In genomic region chr8:13757805-13758727, GRCm38 (mm10) we compare ENCODE assay signal across 9 mouse cellular contexts. TPM values are rescaled to one million over a fixed set of nuclear protein-coding genes. Genes with fewer than 3 reads are reported as not detected.
DNase-seq lines count a peak whose midpoint lies in the region; ATAC-seq lines count a peak whose summit lies in the region.
"Had no signal": no experiment of that assay in that cellular context is flagged by ENCODE, and none has a peak within 500 bp of the region (broad histone marks: within the 10 kb centered on the region; RNA-seq: fewer than 3 reads in every experiment).

No protein-coding gene starts in this region.

- H3K4me1 ChIP-seq in liver, embryonic 11.5 days (replicated peaks; ENCODE audit: control insufficient read depth, insufficient read depth, low read length), result peaks cover 13% of the 10 kb centered on the region

- no peaks in the 10 kb centered on the region for H3K27me3 ChIP-seq in liver, embryonic 11.5 days (replicated peaks; ENCODE audit: control insufficient read depth, insufficient read depth, low read length)

- WGBS in liver, embryonic 11.5 days, result 1% methylated on average over 36 of the region's 38 CpGs

- DNase-seq in urinary bladder, postnatal 36 days (ENCODE audit: low spot score in 2 of 2), result peak; percentile 20 to 24
- DNase-seq in urinary bladder, postnatal 10 days (ENCODE audit: low spot score), result no peak
- peak; percentile 18 to 53 for DNase-seq in cerebellum, postnatal 25 days
- DNase-seq in heart, adult 8-10 months (ENCODE audit: low spot score), result peak; percentile 46
- peak; percentile 26 to 37 for DNase-seq in kidney, adult 8-10 months
- DNase-seq in liver, embryonic 11.5 days (ENCODE audit: low spot score), result peak; percentile 46
- peak; percentile 14 to 18 for DNase-seq in monocyte, adult 2 months (ENCODE audit: low read depth in 1 of 2, low spot score in 2 of 2)
- DNase-seq in thymus, postnatal 0 days (ENCODE audit: low spot score), result peak; percentile 65

- peak overlapping the region; percentile 98 for H3K4me3 ChIP-seq in liver, embryonic 11.5 days (ENCODE audit: low read depth, low read length)

- H3K36me3 ChIP-seq in liver, embryonic 11.5 days (ENCODE audit: control insufficient read depth, insufficient read depth, low read length), result peaks cover 10% of the 10 kb centered on the region; the same call in 1 of the 2 replicates

- peak overlapping the region; percentile 76 for H3K4me2 ChIP-seq in liver, embryonic 11.5 days

- H3K9me3 ChIP-seq in liver, embryonic 11.5 days (ENCODE audit: control insufficient read depth, low read length), result no peaks in the 10 kb centered on the region

- peak overlapping the region; percentile 94 for H3K9ac ChIP-seq in liver, embryonic 11.5 days (ENCODE audit: low read depth, low read length)

- peak overlapping the region; percentile 82 for H3K27ac ChIP-seq in liver, embryonic 11.5 days (ENCODE audit: low read depth, low read length)

- ATAC-seq in liver, embryonic 11.5 days (replicated peaks; ENCODE audit: low FRiP score), result peak; percentile 62

RNA-seq across cellular contexts. Expression of gene Cdc16, which starts 0.6 kb away (rescaled TPM):
- 10 to 100 TPM; 29.5 to 31.1 (median 29.9) TPM for total RNA-seq in heart, adult 8-10 months (2022)
- polyA plus RNA-seq in liver, embryonic 11.5 days (2014; fragmentation: Nextera tagmentation; extraction: Ambion mirVana), result 128 and 145 TPM in 2 replicates
- 101 and 102 TPM in 2 replicates for polyA plus RNA-seq in thymus, postnatal 0 days (2015; fragmentation: Nextera tagmentation; extraction: Ambion mirVana)

RNA-seq across cellular contexts. Expression of gene Upf3a, which starts 27.3 kb away (rescaled TPM):
- total RNA-seq in heart, adult 8-10 months (2022), result 1 to 10 TPM; 7.3 to 8.8 (median 8.0) TPM
- polyA plus RNA-seq in liver, embryonic 11.5 days (2014; fragmentation: Nextera tagmentation; extraction: Ambion mirVana), result 31.7 and 32.3 TPM in 2 replicates
- polyA plus RNA-seq in thymus, postnatal 0 days (2015; fragmentation: Nextera tagmentation; extraction: Ambion mirVana), result 37.6 and 45.9 TPM in 2 replicates

RNA-seq across cellular contexts. Expression of gene Cfap97d2, which starts 52.4 kb away (rescaled TPM):
- not detected for total RNA-seq in heart, adult 8-10 months (2022)
- 0.19 TPM in 1 of 2 replicates, not detected in the other for polyA plus RNA-seq in liver, embryonic 11.5 days (2014; fragmentation: Nextera tagmentation; extraction: Ambion mirVana)
- 0.08 TPM in 1 of 2 replicates, not detected in the other for polyA plus RNA-seq in thymus, postnatal 0 days (2015; fragmentation: Nextera tagmentation; extraction: Ambion mirVana)
- total RNA-seq: gastrocnemius, postnatal 4 days had no signal
